Mouse (Mus musculus): ENCODE measurements around the gene Cntnap5b. TPM values are rescaled to one million over a fixed set of nuclear protein-coding genes. Genes with fewer than 3 reads are reported as not detected.

Cntnap5b gene
- polyA plus RNA-seq, 1 experiment from 2014 or later: not detected

- Histone ChIP-seq H3K4me1 (replicated peaks; ENCODE audit: control insufficient read depth, insufficient read depth, low read length) (no peaks in the 10 kb centered on the region), H3K27ac (ENCODE audit: low read depth, low read length) (no peak overlapping the region), H3K27me3 (replicated peaks; ENCODE audit: control insufficient read depth, insufficient read depth, low read length) (no peaks in the 10 kb centered on the region), H3K4me3 (ENCODE audit: low read depth, low read length) (no peak overlapping the region), H3K9me3 (ENCODE audit: control insufficient read depth) (no peaks in the 10 kb centered on the region), H3K9ac (ENCODE audit: low read depth, low read length) (no peak overlapping the region), H3K36me3 (ENCODE audit: control insufficient read depth, insufficient read depth) (no peaks in the 10 kb centered on the region), H3K4me2 (replicated peaks; ENCODE audit: low read depth) (no peak overlapping the region)
- TF ChIP-seq CTCF (IDR thresholded peaks at IDR 0.05; ENCODE audit: low read depth): no peak
- 74% methylated on average over 5 of the region's 5 CpGs for WGBS
- ATAC-seq: no peak
Observed at GRCm38 (mm10) chr1:100006021-100006745, 233.6 kb downstream of the Cntnap5b start.

DNA sequence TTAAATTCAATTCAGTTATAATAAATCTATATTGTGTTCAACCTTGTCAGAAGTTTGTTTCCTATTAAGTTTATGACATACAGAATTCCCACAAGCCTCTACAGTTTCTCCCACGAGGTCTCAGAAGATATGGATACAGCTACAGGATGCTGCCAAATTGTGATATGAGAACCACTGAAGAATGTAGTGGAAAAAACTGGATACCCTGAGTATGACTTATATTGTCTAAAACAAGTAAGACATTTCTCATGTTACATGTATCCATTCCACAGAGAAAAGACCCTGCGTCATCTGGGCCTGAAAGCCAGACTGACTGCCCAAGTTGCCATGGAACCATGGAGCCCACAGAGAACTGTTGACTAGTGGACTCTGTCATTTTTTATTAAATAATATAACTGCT lies 269.2 kb downstream of the Cntnap5b start:
- H3K9ac ChIP-seq (ENCODE audit: low read depth, low read length): no peak overlapping the region
- ATAC-seq: no peak
- no peaks in the 10 kb centered on the region for H3K9me3 ChIP-seq (ENCODE audit: control insufficient read depth)
- H3K27me3 ChIP-seq (replicated peaks; ENCODE audit: control insufficient read depth, insufficient read depth, low read length): no peaks in the 10 kb centered on the region
- no peak for TF ChIP-seq CTCF (IDR thresholded peaks at IDR 0.05; ENCODE audit: low read depth)
- no peaks in the 10 kb centered on the region for H3K36me3 ChIP-seq (ENCODE audit: control insufficient read depth, insufficient read depth)
- 79% methylated on average over 2 of the region's 2 CpGs for WGBS
- H3K27ac ChIP-seq (ENCODE audit: low read depth, low read length): no peak overlapping the region
- no peak overlapping the region for H3K4me2 ChIP-seq (replicated peaks; ENCODE audit: low read depth)
- no peaks in the 10 kb centered on the region for H3K4me1 ChIP-seq (replicated peaks; ENCODE audit: control insufficient read depth, insufficient read depth, low read length)
- no peak overlapping the region for H3K4me3 ChIP-seq (ENCODE audit: low read depth, low read length)

- ATAC-seq: no peak
- Histone ChIP-seq H3K27me3 (replicated peaks; ENCODE audit: control insufficient read depth, insufficient read depth, low read length) (no peaks in the 10 kb centered on the region), H3K9me3 (ENCODE audit: control insufficient read depth) (no peaks in the 10 kb centered on the region), H3K4me1 (replicated peaks; ENCODE audit: control insufficient read depth, insufficient read depth, low read length) (no peaks in the 10 kb centered on the region), H3K9ac (ENCODE audit: low read depth, low read length) (no peak overlapping the region), H3K4me2 (replicated peaks; ENCODE audit: low read depth) (no peak overlapping the region), H3K4me3 (ENCODE audit: low read depth, low read length) (no peak overlapping the region), H3K27ac (ENCODE audit: low read depth, low read length) (no peak overlapping the region), H3K36me3 (ENCODE audit: control insufficient read depth, insufficient read depth) (no peaks in the 10 kb centered on the region)
- no peak for TF ChIP-seq CTCF (IDR thresholded peaks at IDR 0.05; ENCODE audit: low read depth)
- WGBS: 66% methylated on average over 2 of the region's 2 CpGs
Observed at GRCm38 (mm10) chr1:100079812-100080211, 307.2 kb downstream of the Cntnap5b start.

GRCm38 (mm10) chr1:100100516-100100915 lies 328.0 kb downstream of the Cntnap5b start:
- no peaks in the 10 kb centered on the region for H3K27me3 ChIP-seq (replicated peaks; ENCODE audit: control insufficient read depth, insufficient read depth, low read length)
- ATAC-seq: no peak
- no peak overlapping the region for H3K4me2 ChIP-seq (replicated peaks; ENCODE audit: low read depth)
- no peak overlapping the region for H3K27ac ChIP-seq (ENCODE audit: low read depth, low read length)
- no peak overlapping the region for H3K9ac ChIP-seq (ENCODE audit: low read depth, low read length)
- H3K4me3 ChIP-seq (ENCODE audit: low read depth, low read length): no peak overlapping the region
- H3K4me1 ChIP-seq (replicated peaks; ENCODE audit: control insufficient read depth, insufficient read depth, low read length): no peaks in the 10 kb centered on the region
- H3K36me3 ChIP-seq (ENCODE audit: control insufficient read depth, insufficient read depth): no peaks in the 10 kb centered on the region
- no peaks in the 10 kb centered on the region for H3K9me3 ChIP-seq (ENCODE audit: control insufficient read depth)
- no peak for TF ChIP-seq CTCF (IDR thresholded peaks at IDR 0.05; ENCODE audit: low read depth)

DNA sequence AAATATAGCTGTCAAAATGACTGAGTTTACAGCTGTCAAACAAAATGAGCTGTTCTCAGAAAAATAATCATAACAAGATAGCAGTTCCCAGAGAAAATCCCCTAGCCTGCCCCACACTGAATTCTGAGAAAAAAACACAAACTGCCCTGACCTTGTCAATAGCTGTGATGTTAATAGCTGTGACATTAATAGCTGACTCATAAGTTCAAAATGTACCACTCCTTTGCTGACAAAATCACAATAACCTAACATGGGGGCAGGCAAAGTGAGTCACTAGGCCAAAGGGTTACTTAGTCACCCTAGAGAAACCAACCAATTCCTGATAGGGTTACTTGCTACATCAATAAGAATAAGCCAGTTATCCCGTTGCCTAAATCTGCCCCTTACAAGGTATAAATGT lies 328.5 kb downstream of the Cntnap5b start:
- Histone ChIP-seq H3K4me3 (ENCODE audit: low read depth, low read length) (no peak overlapping the region), H3K9ac (ENCODE audit: low read depth, low read length) (no peak overlapping the region), H3K27me3 (replicated peaks; ENCODE audit: control insufficient read depth, insufficient read depth, low read length) (no peaks in the 10 kb centered on the region), H3K27ac (ENCODE audit: low read depth, low read length) (no peak overlapping the region), H3K9me3 (ENCODE audit: control insufficient read depth) (no peaks in the 10 kb centered on the region), H3K4me1 (replicated peaks; ENCODE audit: control insufficient read depth, insufficient read depth, low read length) (no peaks in the 10 kb centered on the region), H3K36me3 (ENCODE audit: control insufficient read depth, insufficient read depth) (no peaks in the 10 kb centered on the region), H3K4me2 (replicated peaks; ENCODE audit: low read depth) (no peak overlapping the region)
- no peak for ATAC-seq
- TF ChIP-seq CTCF (IDR thresholded peaks at IDR 0.05; ENCODE audit: low read depth): no peak
- 67% methylated on average over 1 of the region's 1 CpGs for WGBS

DNA sequence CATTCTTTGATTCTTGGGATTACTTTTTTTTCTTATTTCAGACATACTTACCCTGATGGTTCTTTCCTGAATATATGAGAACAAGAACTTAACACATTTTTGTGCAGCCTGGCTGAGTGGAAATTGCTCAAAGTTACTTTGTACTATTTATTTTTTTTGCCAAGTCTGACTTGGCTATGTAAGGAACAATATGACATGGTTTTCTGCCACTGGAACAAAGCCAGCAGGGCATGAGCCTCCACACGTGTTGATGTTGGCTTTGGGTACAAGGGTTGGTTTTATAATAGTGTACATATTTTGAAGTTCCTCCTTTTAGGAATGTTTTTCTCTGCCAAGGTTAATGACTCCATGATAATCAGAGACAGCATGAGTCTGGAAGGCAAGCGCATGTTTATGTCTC lies 331.8 kb downstream of the Cntnap5b start:
- 76% methylated on average over 2 of the region's 2 CpGs for WGBS
- H3K9ac ChIP-seq (ENCODE audit: low read depth, low read length): no peak overlapping the region
- ATAC-seq: no peak

More for the DNA sequence above, 331.8 kb downstream of the Cntnap5b start:
- no peak overlapping the region for H3K27ac ChIP-seq (ENCODE audit: low read depth, low read length)
- H3K4me1 ChIP-seq (replicated peaks; ENCODE audit: control insufficient read depth, insufficient read depth, low read length): no peaks in the 10 kb centered on the region
- H3K27me3 ChIP-seq (replicated peaks; ENCODE audit: control insufficient read depth, insufficient read depth, low read length): no peaks in the 10 kb centered on the region
- no peak for TF ChIP-seq CTCF (IDR thresholded peaks at IDR 0.05; ENCODE audit: low read depth)
- H3K4me2 ChIP-seq (replicated peaks; ENCODE audit: low read depth): no peak overlapping the region
- H3K36me3 ChIP-seq (ENCODE audit: control insufficient read depth, insufficient read depth): no peaks in the 10 kb centered on the region
- H3K9me3 ChIP-seq (ENCODE audit: control insufficient read depth): no peaks in the 10 kb centered on the region
- no peak overlapping the region for H3K4me3 ChIP-seq (ENCODE audit: low read depth, low read length)
